ENCODE assay signal across 17 mouse cellular contexts in the genomic region with DNA sequence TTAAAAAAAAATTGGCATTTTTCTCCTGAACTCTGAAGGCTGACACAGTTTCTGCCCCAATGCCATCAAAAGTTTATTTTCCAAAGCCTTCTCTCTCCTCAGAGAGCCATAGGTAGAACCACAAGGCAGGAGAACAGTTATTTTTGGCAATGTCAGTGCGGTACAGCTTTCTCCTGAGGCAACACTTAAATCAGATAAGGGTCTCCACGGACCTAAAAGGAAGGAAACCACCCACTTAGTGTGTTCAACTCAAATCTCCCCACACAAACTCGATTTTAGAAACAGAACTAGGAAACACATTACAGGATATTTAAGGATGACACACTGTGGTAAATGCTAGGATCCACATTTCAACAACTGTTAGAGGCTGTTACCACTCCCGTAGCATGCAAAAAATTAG.
"Had no signal": no experiment of that assay in that cellular context is flagged by ENCODE, and none has a peak within 500 bp of the region (broad histone marks: within the 10 kb centered on the region; RNA-seq: fewer than 3 reads in every experiment).

No protein-coding gene starts in this region.

- H3K9me3 ChIP-seq: limb, embryonic 15.5 days had no signal

- H3K9ac ChIP-seq: limb, embryonic 15.5 days; liver, embryonic 14.5 days; liver, postnatal 0 days; lung, embryonic 14.5 days had no signal

- H3K4me1 ChIP-seq: limb, embryonic 15.5 days had no signal

- H3K27me3 ChIP-seq: limb, embryonic 15.5 days had no signal

- H3K27ac ChIP-seq: limb, embryonic 15.5 days; liver, embryonic 14.5 days; stomach, postnatal 0 days had no signal

- H3K4me2 ChIP-seq: limb, embryonic 15.5 days; liver, embryonic 11.5 days; lung, embryonic 14.5 days; midbrain, embryonic 11.5 days had no signal

- ATAC-seq: intestine, embryonic 16.5 days; liver, postnatal 0 days; lung, postnatal 0 days had no signal

- DNase-seq: kidney, adult 18-20 months; kidney, postnatal 10 days; kidney, postnatal 36 days; layer of hippocampus, adult 9-11 months; liver, postnatal 0 days; lung, embryonic 14.5 days; midbrain, embryonic 14.5 days; right cerebral cortex, postnatal 4 days; thymus, adult 2 months; thymus, postnatal 25 days had no signal

- H3K36me3 ChIP-seq: limb, embryonic 15.5 days had no signal

- H3K4me3 ChIP-seq: limb, embryonic 15.5 days had no signal
